Mouse (Mus musculus) adrenal gland, adult (tissue): ENCODE measurements at regions not wholly inside any gene's neighbourhood (a gene's known extent, or its start where the extent isn't known, plus 50 kb on each side); places are given as distances from the start of the nearest gene placed in this dataset.

ENCODE experiments used
- DNase-seq, 2 experiments: peaks; one replicate each; pipeline ENCODE4 v3.0.0; 2022 to 2023; ENCODE audit warnings: low spot score in 1 of 2; ENCODE audit not compliant: inconsistent age in 2 of 2

DNA sequence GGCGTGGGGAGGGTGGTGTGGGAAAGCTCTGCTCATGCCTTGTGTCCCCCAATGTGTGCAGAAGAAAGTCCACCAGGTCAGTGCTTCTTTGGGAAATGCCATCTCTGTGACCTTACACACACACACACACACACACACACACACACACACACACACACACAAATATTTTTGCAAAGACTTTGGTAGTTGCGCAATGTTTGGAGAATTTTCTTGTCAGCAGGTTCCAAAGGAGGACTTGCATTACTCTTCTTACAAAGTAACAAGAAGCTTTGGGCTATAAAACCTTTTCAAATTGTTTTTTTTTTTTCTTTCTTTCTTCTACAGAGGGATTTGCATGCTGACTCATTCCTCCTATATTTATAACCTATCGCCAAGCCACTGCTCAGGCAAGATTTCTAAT lies 59.1 kb upstream of the Npvf start:
- no peak for DNase-seq

DNA sequence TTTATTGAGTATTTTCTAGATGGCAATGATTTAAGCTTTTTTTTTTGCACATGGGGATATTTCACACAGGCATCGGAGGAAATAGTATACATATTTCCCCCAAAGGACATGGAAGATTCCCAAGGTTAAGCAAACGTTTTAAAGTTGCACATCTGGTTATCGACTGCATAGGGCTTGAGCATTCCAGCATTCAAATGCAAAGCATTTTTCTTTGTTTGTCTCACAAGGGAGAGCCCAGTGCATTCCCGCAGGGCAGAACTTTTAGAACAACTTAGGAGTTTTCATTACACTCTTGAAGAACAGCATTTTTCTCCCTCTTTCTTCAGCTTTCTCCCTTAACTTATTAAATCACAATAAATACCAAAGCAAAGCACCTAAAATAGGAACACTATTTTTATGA lies 64.4 kb upstream of the Npvf start:
- no peak for DNase-seq

GRCm38 (mm10) chr6:50720346-50720745 lies 66.1 kb upstream of the Npvf start:
- no peak for DNase-seq

DNA sequence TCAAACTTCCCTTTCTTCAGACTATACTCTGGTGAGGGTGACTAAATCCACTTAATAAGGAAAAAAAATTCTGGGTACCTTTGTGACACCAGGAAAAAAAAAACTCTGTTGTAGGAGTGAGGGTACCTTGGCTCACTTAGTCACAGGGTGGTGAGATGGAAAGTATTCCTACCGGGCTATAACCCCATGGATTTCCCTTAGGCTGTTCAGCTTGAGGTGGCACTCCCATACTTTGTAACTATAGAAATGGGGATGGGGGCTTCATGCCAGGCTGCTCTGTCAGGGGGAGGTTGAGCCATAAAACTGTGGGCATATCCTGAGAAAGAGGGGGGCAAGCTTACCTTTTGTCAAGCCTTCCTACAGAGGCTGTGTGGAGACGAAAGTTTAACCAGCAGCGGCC lies 71.4 kb upstream of the Npvf start:
- no peak for DNase-seq

DNA sequence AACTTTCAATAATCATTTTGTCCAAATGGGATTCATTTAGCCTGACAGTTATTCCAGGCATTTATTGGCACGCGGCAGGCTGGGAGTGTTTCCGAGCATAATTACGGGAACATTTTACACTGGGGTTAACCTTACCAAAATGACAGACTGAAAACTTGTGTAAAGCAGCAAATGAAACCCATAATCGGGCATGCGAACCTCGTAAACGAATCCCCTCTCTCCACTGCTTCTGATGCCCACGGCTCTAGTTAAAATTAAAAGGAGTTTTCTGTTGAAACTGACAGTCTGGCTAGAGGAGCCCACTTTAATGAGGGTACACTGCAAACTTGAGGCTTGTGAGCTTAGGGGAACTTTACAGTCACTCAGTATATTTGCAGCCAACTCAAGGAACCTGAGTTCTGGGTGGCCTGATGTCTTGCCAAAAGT lies 71.9 kb upstream of the Npvf start:
- DNase-seq, result no peak

GRCm38 (mm10) chr6:50730744-50731718 lies 76.8 kb upstream of the Npvf start:
- no peak for DNase-seq

DNA sequence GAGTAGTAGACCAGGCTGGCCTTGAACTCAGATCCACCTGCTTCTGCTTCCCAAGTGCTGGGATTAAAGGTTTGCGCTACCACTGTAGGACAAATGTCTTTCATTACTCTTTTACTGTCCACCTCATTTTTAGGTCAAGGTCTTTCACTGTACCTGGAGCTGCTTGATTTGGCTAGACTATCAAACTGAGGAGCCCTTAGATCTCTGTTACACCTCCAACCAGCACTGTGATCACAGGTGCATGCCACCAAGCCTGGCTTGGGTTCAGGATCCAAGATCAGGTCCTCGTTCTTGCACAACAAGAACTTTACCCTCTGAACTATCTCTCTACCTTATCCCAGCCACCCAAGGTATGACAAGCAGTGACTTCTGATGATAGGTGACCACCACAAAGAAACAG lies 80.5 kb upstream of the Npvf start:
- DNase-seq, result no peak

DNA sequence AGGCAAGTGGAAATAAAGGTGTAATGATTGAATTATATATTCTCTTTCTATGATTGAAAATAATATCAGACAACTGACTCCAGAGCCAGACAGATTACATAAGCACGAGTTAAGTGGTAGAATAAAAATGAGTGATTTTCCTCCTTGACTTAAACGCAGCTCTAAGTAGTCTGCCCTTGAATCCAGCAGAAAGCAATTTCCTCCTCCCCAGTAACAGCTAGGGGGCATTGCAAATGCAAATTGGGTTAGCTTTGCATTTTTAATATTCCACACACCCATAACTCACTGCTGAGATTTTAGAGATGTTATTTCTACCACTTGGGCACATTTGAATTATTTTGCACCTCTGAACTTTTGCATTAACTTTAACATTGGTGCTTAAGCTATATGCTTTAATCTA lies 81.6 kb upstream of the Npvf start:
- no peak for DNase-seq

DNA sequence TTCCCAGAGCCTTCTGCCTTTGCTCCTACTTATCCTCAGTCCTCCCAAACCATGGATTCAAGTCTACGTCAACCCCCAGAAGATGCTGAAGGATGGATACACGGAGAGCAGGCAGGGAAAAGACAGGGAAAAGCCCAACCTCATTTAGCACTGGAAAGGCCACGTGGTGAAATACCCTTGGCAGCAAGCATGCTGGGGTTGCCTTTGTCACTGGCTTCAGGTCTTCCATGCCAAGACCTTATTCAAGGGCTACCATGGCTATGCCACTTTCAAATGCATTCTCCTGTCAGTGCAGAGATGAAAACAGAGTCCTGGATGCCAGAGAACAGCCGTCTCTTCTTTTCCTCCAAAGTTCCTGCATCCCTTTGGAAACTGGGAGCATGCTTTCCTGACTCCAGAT lies 87.8 kb upstream of the Npvf start:
- no peak for DNase-seq

DNA sequence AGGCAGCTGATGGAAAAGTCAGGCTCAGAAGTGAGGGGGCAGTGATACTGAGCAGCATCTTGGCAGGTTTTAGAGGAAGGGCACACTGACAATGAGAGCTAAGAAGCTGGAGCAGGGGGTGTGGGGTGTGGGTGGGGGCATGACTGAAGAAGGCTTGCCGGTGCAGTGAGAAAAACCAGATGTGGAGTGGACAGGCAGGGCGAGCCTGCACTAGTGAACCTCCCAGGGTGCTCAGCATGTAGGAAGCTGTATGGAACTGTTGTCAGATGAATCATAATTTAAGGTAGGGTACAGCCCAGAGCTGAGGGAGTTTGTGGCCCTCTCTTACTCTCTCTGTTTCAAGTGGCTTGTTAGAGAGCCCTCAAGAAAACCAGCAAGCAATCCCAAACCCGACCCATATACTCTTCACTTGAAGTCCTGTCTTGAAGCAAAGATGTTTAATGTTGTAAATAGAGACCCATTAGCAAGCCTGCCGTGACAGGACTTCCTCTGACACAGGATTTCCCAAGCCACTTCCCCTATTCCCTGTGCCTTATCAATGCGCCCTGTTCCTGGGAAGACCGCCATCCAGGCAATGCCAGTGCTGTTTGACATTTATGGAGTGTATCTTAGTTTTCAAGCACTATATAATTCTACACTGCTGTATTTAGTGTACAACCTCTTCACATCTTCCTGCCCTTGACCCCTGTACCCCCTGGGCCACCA lies 90.4 kb upstream of the Npvf start:
- DNase-seq, result no peak

- no peak for DNase-seq
Observed at GRCm38 (mm10) chr6:50753151-50753550, 98.9 kb upstream of the Npvf start.

- DNase-seq, result no peak
Observed at GRCm38 (mm10) chr6:50754786-50755185, 100.5 kb upstream of the Npvf start.

GRCm38 (mm10) chr6:50760367-50760766 lies 106.1 kb upstream of the Npvf start:
- no peak for DNase-seq

- DNase-seq, result peak; percentile 7 to 51
Observed at GRCm38 (mm10) chr6:50763121-50763520, 108.9 kb upstream of the Npvf start.

DNA sequence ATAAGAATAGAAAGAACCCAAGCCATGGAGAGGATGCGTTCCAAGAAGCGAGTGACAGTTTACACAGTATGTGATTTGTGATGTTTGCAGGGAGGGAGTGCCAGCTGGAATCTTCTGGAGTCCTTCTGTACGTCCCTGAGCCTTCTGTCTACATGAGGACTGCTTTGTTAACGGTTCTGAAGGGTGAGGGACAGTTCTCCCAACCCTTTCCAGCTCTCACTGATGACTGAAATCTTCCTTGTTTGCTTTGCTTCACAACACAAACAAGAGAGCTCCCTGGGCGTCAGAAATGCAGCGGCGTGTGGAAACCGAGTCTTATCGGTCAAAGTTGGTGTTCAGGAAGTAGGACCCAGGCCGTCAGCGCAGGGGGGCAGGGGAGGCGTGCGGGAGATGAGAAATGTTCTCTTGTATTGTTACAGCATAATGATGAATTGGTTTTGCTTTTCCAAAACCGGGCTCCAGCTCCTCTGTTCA lies 112.2 kb upstream of the Npvf start:
- peak in 1 of 2 experiments; percentile 29 for DNase-seq

DNA sequence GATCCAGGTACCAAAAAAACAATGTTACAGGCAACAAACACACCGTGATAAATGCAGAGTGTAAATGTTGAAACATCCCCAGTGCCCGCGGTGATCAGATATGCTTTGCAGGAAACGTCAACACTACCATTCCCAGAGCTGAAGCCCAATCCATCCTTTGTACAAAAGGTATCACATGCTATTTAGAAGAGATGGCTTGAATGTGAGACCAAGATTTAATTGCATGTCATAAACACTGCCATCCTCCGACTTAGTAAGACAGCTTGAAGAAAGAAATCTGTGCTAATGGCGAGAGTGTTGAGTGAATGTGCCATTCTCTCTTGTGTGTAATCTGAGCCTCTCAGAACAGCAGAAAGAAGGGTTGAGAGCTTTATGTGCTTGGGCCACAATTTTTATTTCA lies 112.9 kb upstream of the Npvf start:
- no peak for DNase-seq

DNA sequence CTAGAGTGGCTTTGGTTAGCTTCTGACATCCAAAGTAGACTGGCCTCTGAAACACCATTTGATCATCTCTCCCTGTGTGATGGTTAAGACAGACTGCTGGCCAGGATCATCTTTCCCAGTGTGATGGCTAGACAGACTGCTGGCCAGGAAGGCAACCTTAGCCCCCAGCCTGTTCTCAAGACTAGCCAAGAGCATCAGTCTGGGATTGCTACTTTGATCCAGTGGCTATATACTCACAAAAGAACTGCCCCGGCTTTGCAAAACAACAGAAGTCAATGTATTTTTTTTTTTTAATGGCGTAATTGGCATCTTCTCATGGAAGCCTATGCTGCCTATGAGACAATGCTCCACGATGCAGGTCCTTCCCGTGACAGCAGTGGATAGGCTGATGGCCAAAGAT lies 113.6 kb upstream of the Npvf start:
- no peak for DNase-seq

- no peak for DNase-seq
Observed at GRCm38 (mm10) chr6:50769101-50769500, 114.9 kb upstream of the Npvf start.

DNA sequence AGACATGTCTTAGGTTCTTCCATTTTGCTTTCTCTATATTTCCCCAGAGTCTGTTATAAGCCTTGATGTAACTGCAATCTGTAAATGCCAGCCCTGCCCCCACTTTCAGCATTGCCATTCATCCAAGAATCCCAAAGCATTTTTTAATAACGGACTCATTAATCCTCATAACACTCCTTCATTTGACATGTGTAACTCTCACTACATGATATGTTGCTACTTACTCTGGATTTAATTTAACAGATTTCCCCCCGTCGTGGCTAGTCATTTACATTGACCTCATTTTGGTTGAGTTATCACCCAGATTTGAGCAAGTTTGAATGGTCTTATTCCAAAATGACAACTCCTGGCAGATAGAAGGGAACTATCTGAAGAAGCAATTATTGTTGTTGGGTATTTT lies 116.2 kb upstream of the Npvf start:
- DNase-seq, result no peak

- no peak for DNase-seq
Observed at GRCm38 (mm10) chr6:50775637-50776036, 121.4 kb upstream of the Npvf start.

DNA sequence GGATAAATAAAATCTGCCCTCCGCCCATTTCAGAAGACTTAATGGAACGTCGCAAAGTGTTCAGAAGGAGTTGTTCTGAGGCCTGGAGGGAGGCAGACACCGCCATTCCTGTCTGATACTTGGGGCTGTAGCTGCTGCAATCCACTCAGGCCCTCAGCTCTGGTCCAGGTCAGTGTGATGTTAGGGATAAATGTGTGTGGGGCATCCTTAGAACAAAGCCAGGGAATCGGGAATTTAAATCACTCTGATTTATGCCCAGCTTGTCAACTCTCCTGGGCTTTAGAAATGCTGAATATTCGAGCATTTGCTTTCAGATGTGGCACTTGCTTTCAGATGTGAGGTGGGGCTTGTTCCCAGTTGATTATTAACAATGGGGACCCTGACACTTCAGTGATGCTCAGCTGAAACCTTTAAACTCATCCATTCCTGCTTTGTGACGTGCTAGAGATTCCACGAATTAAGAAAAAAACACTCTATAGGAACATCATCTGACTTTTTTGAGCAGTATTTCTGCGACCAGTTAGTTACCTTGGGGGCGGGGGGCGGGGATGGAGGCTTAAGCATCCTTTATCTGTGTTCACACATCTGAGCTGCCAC lies 122.1 kb upstream of the Npvf start:
- DNase-seq, result no peak
